Comparison of ENCODE assay signal across 24 mouse cellular contexts in the genomic region with DNA sequence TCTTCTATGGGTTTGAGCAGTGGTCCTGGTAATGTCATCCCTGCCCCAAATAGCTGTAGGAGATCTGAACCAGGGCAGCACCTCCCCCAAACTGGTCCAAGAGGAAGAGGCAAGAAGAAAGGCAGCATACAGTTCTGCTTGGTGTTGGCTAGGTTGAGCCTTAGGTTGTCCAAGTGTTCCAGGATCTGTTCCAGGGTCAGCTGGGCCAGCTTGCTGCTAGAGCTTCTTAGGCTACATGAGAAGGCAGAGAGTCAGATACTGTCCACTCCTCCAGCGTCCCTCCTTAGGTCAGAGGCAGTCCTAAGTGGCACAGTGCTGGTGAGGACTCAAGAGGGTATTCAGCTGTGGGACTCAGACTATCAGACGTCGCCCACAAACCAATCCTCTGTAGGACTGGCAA.
"Had no signal": no experiment of that assay in that cellular context is flagged by ENCODE, and none has a peak within 500 bp of the region (broad histone marks: within the 10 kb centered on the region; RNA-seq: fewer than 3 reads in every experiment).

No protein-coding gene starts in this region.

- H3K9me3 ChIP-seq: heart, embryonic 10.5 days; heart, embryonic 12.5 days; hindbrain, embryonic 10.5 days; hindbrain, embryonic 12.5 days; hindbrain, embryonic 15.5 days; kidney, embryonic 15.5 days; limb, embryonic 13.5 days; limb, embryonic 15.5 days; liver, embryonic 12.5 days had no signal

- H3K4me2 ChIP-seq: heart, embryonic 12.5 days; hindbrain, embryonic 12.5 days; hindbrain, embryonic 15.5 days; kidney, embryonic 15.5 days; limb, embryonic 13.5 days; limb, embryonic 15.5 days; liver, embryonic 12.5 days had no signal

- ATAC-seq: hindbrain, postnatal 0 days; intestine, embryonic 16.5 days; liver, embryonic 12.5 days had no signal

- H3K27ac ChIP-seq: heart, embryonic 10.5 days; hindbrain, embryonic 10.5 days; hindbrain, embryonic 12.5 days; hindbrain, embryonic 15.5 days; hindbrain, postnatal 0 days; kidney, embryonic 15.5 days; kidney, postnatal 0 days; limb, embryonic 13.5 days; limb, embryonic 15.5 days; liver, embryonic 12.5 days; liver, embryonic 14.5 days had no signal

- H3K4me3 ChIP-seq: heart, embryonic 10.5 days; heart, embryonic 12.5 days; hindbrain, embryonic 10.5 days; hindbrain, embryonic 12.5 days; hindbrain, embryonic 15.5 days; kidney, embryonic 15.5 days; limb, embryonic 13.5 days; limb, embryonic 15.5 days; liver, embryonic 12.5 days had no signal

- H3K27me3 ChIP-seq: heart, embryonic 12.5 days; hindbrain, embryonic 12.5 days; hindbrain, embryonic 15.5 days; kidney, embryonic 15.5 days; limb, embryonic 13.5 days; limb, embryonic 15.5 days had no signal

- DNase-seq: heart, adult 18-20 months; heart, postnatal 10 days; heart, postnatal 4 days; kidney, adult 11 months; kidney, adult 2 months; kidney, adult 9 months; kidney, postnatal 14 days; kidney, postnatal 36 days; layer of hippocampus, adult 9-11 months; layer of hippocampus, postnatal 36 days; left cerebral cortex, postnatal 4 days had no signal

- H3K9ac ChIP-seq: heart, embryonic 12.5 days; hindbrain, embryonic 12.5 days; hindbrain, embryonic 15.5 days; kidney, embryonic 15.5 days; limb, embryonic 13.5 days; limb, embryonic 15.5 days; liver, embryonic 12.5 days; liver, embryonic 14.5 days had no signal
